Mouse (Mus musculus): ENCODE results near the gene Oas1e.

DNA sequence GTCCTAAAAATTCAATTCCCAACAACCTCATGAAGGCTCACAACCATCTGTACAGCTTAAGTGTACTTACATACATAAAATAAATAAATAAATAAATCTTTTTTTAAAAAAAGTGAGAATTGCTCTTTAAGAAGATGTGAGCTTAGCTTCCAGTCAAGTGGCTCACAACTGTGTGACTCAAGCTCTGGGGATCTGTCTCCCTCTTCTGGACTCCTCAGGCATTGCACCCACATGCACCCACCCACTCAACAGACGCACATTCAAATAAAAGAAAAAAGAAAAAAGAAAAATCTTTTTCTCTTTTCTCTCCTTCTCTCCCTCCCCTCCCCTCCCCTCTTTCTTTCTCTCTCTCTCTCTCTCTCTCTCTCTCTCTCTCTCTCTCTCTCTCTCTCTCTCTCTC is 13.7 kb downstream of the Oas1e start:
- TF ChIP-seq CTCF (IDR thresholded peaks at IDR 0.05) (0 out of 2 replicates have a peak, but pooled peaks have one; percentile 15), EP300 (IDR thresholded peaks at IDR 0.05) (no peak)

Data from lung, postnatal 0 days (tissue).